Mouse (Mus musculus) bone marrow macrophage, adult 2 months (primary cell): ENCODE data around the gene Rnf41. TPM values are rescaled to one million over a fixed set of nuclear protein-coding genes. Genes with fewer than 3 reads are reported as not detected.

Experiments used
- H3K27ac ChIP-seq: 2 replicates; pipeline ENCODE4 v1.5.1; 2012; ENCODE audit warnings: low read depth, low read length; ENCODE audit not compliant: insufficient read depth
- H3K4me1 ChIP-seq: 2 replicates; pipeline ENCODE4 v1.6.1; 2012; ENCODE audit warnings: low read length; ENCODE audit not compliant: control insufficient read depth, insufficient read depth
- H3K4me3 ChIP-seq: 2 replicates; pipeline ENCODE4 v1.5.1; 2012; ENCODE audit warnings: mild to moderate bottlenecking, low read length, moderate library complexity; ENCODE audit not compliant: insufficient read depth
- CTCF ChIP-seq: IDR thresholded peaks from 2 replicates; pipeline ENCODE4 v1.5.1; 2012; ENCODE audit warnings: low read depth, mild to moderate bottlenecking, low read length, moderate library complexity
- POLR2A ChIP-seq: IDR thresholded peaks from 2 replicates; pipeline ENCODE4 v1.6.1; 2012; ENCODE audit warnings: mild to moderate bottlenecking, low read depth, low read length, borderline replicate concordance
- polyA plus RNA-seq: library from polyadenylated mRNA; stranded (reverse); fragments of >200 nt; gene quantifications from 2 replicates; pipeline ENCODE4 v1.2.4, GENCODE M21; 2012; ENCODE audit not compliant: missing spikeins, insufficient read depth, insufficient read length

Rnf41 gene
- polyA plus RNA-seq, 1 experiment: 47.6 TPM

DNA sequence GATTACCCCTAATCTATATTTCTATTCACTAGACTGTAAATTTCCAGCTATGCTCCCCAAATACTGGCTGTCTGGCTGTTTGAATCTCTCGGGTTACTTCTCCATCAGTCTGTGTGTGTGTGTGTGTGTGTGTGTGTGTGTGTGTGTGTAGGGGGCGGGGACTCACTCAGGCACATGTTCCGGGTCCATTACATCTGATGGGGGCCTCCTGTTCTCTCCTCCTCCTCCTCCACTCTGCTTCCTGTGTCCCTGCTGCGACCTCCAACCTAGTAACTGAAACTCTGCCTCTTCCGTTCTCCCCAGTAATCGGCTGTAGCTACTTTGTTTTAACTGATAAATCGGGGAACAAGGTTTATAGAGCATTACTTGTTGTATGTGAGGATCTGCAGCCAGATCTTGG, 13.1 kb downstream of the Rnf41 start:
- no peak overlapping the region for H3K27ac ChIP-seq

DNA sequence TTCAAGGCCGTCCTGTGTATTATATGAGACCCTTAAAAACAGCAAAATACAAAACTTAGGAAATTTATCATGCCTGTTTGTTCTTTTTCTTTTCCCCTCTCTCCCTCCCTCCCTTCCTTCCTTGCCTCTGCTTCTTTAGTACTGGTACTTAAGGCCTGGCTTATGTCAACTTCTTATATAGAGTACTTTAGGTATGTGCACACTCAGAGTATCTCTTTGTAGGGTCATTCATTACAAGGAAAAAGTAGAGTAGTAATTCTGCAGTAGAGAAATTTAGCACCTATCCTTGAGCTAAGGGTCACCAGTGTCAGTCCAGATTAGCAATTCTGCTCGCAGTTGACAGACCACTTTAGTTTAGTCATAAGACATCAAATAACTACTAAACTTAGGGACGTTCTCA, 13.8 kb downstream of the Rnf41 start:
- TF ChIP-seq CTCF (no peak), POLR2A (no peak)
- no peak overlapping the region for H3K4me3 ChIP-seq
- H3K27ac ChIP-seq: no peak overlapping the region
- peaks cover under 1% of the 10 kb centered on the region; the same call in 1 of the 2 replicates for H3K4me1 ChIP-seq

More for the DNA sequence above, 13.1 kb downstream of the Rnf41 start:
- Histone ChIP-seq H3K4me3 (no peak overlapping the region), H3K4me1 (peaks cover 4% of the 10 kb centered on the region; the same call in 1 of the 2 replicates)
- TF ChIP-seq CTCF (no peak), POLR2A (no peak)

DNA sequence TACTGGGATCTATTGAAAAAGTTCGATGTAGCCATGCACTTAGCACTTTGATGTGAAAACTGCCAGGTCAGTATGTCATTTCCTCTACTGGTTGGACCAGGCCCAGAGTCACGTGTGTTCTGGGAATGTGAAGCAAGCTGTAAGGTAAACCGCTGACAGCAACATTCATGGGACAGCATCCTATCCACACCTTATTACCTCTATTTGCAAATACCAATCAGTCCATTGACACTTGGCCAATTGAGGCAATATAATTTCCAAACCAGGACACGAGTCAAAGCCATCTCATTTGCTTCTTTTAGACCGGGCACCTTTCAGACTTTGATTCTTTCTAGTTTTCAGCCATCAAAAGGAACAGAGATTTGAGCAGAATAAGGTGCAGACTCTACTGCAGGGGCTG, 17.6 kb downstream of the Rnf41 start:
- Histone ChIP-seq H3K4me3 (no peak overlapping the region), H3K27ac (no peak overlapping the region), H3K4me1 (no peaks in the 10 kb centered on the region)
- no peak for TF ChIP-seq POLR2A
- TF ChIP-seq CTCF: no peak

DNA sequence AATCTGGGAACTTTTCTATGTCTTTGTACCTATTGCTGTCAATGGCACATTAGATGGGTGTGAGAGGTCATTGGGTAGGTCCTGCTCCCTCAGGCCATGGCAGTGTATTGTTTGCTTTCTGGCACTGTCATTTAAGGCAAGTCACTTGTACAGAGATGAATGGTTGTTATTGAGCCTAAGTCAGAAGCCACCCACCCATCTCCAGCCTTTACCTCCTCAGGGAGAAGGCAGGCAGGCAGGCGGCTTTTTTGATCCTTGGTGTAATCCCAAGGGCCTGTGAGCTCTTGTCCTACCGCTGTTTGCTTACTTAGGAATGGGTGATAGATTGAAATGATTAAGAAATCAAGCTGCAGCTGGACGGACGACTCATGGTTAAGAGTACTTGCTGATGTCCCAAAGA, 18.0 kb downstream of the Rnf41 start:
- Histone ChIP-seq H3K4me1 (no peaks in the 10 kb centered on the region), H3K4me3 (no peak overlapping the region), H3K27ac (no peak overlapping the region)
- no peak for TF ChIP-seq POLR2A
- no peak for TF ChIP-seq CTCF

DNA sequence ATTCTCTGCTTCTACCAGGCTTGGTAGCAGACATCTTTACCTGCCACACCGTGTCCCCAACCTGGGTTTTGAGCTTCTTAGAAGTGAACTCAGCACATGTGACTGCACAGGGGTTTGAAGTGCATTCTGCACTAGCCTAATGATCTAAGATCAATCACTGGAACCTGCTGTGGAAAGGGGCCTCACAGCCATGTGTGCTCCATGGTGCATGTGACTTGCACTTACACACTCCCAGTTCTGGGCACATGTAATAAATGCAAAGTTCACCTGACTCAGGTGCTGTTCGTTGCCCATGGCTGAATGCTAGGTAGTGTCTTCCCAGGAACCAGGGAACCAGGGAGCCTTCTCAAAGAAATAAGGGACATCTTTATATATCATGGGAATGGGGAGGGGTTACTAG, 22.0 kb downstream of the Rnf41 start:
- H3K4me1 ChIP-seq: peaks cover 3% of the 10 kb centered on the region; the same call in 1 of the 2 replicates
- TF ChIP-seq CTCF (no peak), POLR2A (no peak)
- H3K27ac ChIP-seq: no peak overlapping the region
- H3K4me3 ChIP-seq: no peak overlapping the region

DNA sequence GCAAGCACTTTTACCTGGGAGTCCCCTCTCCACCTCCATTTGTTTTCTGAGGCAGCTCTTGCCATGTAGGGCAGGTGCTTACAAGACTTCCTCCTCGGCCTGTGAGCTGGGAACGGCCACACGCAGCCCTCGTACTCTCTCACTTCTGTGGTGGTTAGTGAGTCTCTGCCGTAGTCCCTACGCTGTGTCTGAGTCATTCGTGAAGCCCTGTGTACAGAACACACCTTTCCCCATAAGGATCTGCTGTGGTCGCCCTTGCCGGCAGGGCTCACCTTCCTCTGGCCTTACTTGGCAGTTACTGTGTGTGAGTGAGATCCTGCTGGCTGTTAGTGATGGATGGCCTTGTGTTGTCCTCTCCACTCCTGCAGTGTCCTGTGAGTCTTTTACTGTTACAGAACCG, 23.2 kb downstream of the Rnf41 start:
- Histone ChIP-seq H3K4me3 (no peak overlapping the region), H3K4me1 (peaks cover 10% of the 10 kb centered on the region), H3K27ac (no peak overlapping the region)
- TF ChIP-seq CTCF (no peak), POLR2A (no peak)

DNA sequence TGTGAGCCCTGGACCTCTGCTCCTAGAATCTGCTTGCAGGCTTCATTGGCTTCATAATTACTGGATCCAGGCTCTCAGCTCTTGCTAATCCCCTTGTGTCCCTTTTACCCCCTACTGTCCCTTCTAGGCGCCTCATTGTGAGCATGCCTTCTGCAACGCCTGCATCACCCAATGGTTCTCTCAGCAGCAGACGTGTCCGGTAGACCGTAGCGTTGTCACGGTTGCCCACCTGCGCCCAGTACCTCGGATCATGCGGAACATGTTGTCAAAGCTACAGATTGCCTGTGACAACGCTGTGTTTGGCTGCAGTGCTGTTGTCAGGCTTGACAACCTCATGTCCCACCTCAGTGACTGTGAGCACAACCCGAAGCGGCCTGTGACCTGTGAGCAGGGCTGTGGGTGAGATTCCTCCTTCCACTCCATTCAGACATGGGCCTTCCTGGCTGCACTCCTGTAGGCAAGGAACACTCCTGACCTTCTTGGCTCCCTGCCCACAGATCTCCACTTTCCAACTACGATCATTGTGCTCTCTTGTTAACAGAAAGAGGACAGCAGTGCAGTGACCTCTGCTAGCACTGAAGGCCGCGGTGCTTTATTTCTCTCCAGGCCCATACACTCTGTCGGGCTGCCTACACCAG, 23.8 kb downstream of the Rnf41 start:
- peaks cover 11% of the 10 kb centered on the region for H3K4me1 ChIP-seq
- TF ChIP-seq CTCF: no peak
- TF ChIP-seq POLR2A: no peak
- H3K4me3 ChIP-seq: no peak overlapping the region
- H3K27ac ChIP-seq: no peak overlapping the region

DNA sequence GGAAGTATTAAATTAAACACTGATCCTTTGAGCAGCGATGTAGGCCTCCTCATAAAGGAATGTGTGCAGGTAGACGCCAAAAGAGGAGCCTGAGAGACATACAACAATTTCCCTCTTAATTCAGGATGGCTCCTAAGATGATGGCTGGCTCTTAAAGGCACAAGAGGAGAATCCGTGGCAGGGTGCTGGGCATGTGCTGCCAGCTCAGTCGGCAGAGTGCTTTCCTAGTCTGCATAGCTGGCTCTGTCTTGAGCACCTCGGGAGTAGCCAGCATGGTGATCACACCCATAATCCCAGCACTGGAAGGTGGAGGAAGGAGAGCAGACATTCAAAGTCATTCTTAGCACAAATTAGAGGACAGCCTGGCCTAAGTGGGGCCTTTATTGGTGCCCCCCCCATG, 24.4 kb downstream of the Rnf41 start:
- H3K4me1 ChIP-seq: peaks cover 11% of the 10 kb centered on the region
- TF ChIP-seq POLR2A: no peak
- no peak overlapping the region for H3K4me3 ChIP-seq
- no peak overlapping the region for H3K27ac ChIP-seq

DNA sequence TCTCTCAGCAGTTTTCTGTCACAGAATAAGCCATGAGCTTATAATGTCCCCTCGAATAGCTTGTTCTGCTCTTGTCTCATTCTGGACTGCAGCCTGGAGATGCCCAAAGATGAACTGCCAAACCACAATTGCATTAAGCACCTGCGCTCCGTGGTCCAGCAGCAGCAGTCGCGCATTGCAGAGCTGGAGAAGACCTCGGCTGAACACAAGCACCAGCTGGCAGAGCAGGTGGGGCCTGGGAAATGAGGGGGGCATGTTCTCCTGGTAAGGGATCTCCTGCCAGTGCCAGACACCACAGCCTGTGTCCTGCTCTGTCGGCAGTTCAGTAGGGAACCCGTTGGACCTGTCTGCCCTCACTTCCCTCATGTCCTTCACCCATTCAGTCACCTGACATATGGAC, 24.9 kb downstream of the Rnf41 start:
- Histone ChIP-seq H3K4me3 (no peak overlapping the region), H3K4me1 (peaks cover 11% of the 10 kb centered on the region), H3K27ac (no peak overlapping the region)
- TF ChIP-seq CTCF: no peak
- no peak for TF ChIP-seq POLR2A

DNA sequence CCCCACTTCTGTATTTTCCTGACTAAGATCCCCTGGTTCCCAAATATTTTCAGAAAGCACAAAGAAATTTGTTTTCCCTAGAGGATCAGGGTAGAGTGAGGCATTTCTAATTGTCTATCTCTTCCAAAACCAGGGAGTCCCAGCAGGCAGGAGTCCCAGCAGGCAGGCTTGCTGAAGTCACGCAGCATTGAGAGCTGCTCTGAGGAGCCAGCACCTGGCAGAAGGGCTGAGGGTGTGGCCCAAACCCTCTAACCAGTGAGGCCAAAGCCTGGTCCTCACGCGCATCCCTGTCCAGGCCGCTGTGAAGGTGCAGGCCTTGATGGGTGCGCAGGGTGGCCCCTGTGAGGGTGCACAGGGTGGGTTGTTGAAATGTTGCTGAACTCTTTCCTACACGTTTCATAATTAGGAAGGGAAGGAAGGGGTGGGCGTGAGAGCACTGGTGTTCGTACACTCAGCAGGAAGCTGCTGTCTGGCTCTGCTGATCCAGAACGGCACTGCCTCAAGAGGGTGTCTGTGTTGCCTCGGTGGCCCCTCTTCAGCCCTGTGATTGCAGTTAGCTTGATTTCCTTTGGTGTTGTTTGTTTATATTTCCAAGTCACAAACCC, 27.3 kb downstream of the Rnf41 start:
- no peak overlapping the region for H3K27ac ChIP-seq
- no peak overlapping the region for H3K4me3 ChIP-seq

DNA sequence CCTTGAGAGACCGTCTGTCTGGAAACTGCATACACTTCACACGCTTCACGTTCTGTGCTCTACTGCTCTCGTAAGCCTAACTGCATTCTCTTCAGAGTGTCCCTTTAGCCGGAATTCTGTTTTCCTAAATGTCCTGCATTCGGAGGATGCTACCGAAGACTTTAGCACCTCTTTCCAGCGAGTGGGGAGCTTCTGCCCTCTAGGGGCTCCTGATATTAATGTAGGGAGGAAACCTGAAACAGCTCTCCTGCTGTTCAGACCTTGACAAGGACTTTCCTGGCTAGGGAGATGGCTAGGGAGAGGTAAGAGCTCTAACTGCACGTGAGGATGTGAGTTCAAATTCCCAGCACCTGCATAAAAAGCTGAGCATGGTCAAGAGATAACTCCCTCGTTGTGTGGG, 28.9 kb downstream of the Rnf41 start:
- Histone ChIP-seq H3K4me1 (peaks cover 13% of the 10 kb centered on the region), H3K27ac (no peak overlapping the region), H3K4me3 (no peak overlapping the region)
- no peak for TF ChIP-seq POLR2A
- TF ChIP-seq CTCF: no peak

More for the DNA sequence above, 27.3 kb downstream of the Rnf41 start:
- TF ChIP-seq POLR2A: no peak
- no peak for TF ChIP-seq CTCF
- H3K4me1 ChIP-seq: peaks cover 11% of the 10 kb centered on the region
